Mouse (Mus musculus): ENCODE measurements at regions not wholly inside any gene's neighbourhood (a gene's known extent, or its start where the extent isn't known, plus 50 kb on each side); places are given as distances from the start of the nearest gene placed in this dataset.
A peak's percentile ranks its signal among the peaks of the same experiment; 100 is the strongest.
"Not testable (repeated sequence)": the region's sequence is repeated elsewhere in the genome, so short reads cannot be mapped to it uniquely, and the experiment has no call there.

GRCm38 (mm10) chr1:164744955-164745608, 51.4 kb upstream of the Dpt start:
- peak; percentile 78 for DNase-seq (ENCODE audit: low read depth, low spot score)

GRCm38 (mm10) chr1:164744499-164744898, 51.9 kb upstream of the Dpt start:
- no peak for DNase-seq (ENCODE audit: low read depth, low spot score)

- DNase-seq (ENCODE audit: low read depth, low spot score) = not testable (repeated sequence)
Observed at GRCm38 (mm10) chr1:164742897-164743296, 53.5 kb upstream of the Dpt start.

- peak; percentile 23 for DNase-seq (ENCODE audit: low read depth, low spot score)
Observed at GRCm38 (mm10) chr1:164735646-164736045, 60.8 kb upstream of the Dpt start.

GRCm38 (mm10) chr1:164733741-164734140, 62.7 kb upstream of the Dpt start:
- no peak for DNase-seq (ENCODE audit: low read depth, low spot score)

GRCm38 (mm10) chr1:164722054-164722453, 74.4 kb upstream of the Dpt start:
- no peak for DNase-seq (ENCODE audit: low read depth, low spot score)

GRCm38 (mm10) chr1:164714905-164715304, 81.5 kb upstream of the Dpt start:
- DNase-seq (ENCODE audit: low read depth, low spot score) = no peak

- no peak for DNase-seq (ENCODE audit: low read depth, low spot score)
Observed at GRCm38 (mm10) chr1:164713798-164714551, 82.5 kb upstream of the Dpt start.

GRCm38 (mm10) chr1:164712514-164712913, 83.9 kb upstream of the Dpt start:
- no peak for DNase-seq (ENCODE audit: low read depth, low spot score)

GRCm38 (mm10) chr1:164704397-164705091, 91.9 kb upstream of the Dpt start:
- no peak for DNase-seq (ENCODE audit: low read depth, low spot score)

GRCm38 (mm10) chr1:164703560-164704131, 92.8 kb upstream of the Dpt start:
- DNase-seq (ENCODE audit: low read depth, low spot score) = no peak

- DNase-seq (ENCODE audit: low read depth, low spot score) = no peak
Observed at GRCm38 (mm10) chr1:164690055-164690454, 106.4 kb upstream of the Dpt start.

- DNase-seq (ENCODE audit: low read depth, low spot score) = no peak
Observed at GRCm38 (mm10) chr1:164689311-164689710, 107.1 kb upstream of the Dpt start.

GRCm38 (mm10) chr1:164684437-164684836, 112.0 kb upstream of the Dpt start:
- no peak for DNase-seq (ENCODE audit: low read depth, low spot score)

GRCm38 (mm10) chr1:164683788-164684187, 112.7 kb upstream of the Dpt start:
- DNase-seq (ENCODE audit: low read depth, low spot score) = no peak

GRCm38 (mm10) chr1:164682867-164683599, 113.4 kb upstream of the Dpt start:
- DNase-seq (ENCODE audit: low read depth, low spot score) = no peak

- DNase-seq (ENCODE audit: low read depth, low spot score) = no peak
Observed at GRCm38 (mm10) chr1:164682426-164682825, 114.0 kb upstream of the Dpt start.

GRCm38 (mm10) chr1:164681582-164681981, 114.9 kb upstream of the Dpt start:
- DNase-seq (ENCODE audit: low read depth, low spot score) = no peak

- no peak for DNase-seq (ENCODE audit: low read depth, low spot score)
Observed at GRCm38 (mm10) chr1:164678303-164678702, 118.1 kb upstream of the Dpt start.

- DNase-seq (ENCODE audit: low read depth, low spot score) = no peak
Observed at GRCm38 (mm10) chr1:164652244-164652643, 144.2 kb upstream of the Dpt start.

- no peak for DNase-seq (ENCODE audit: low read depth, low spot score)
Observed at GRCm38 (mm10) chr1:164637901-164638462, 158.5 kb upstream of the Dpt start.

Data from 3T3-L1 (cell line).